Mouse (Mus musculus) olfactory bulb, adult 2 months (tissue): ENCODE results near the gene Sfmbt1.

Source experiments
- CTCF ChIP-seq: fragments of 200-500 bp; IDR thresholded peaks from 2 replicates; pipeline ENCODE4 v1.5.1; 2012; ENCODE audit warnings: low read depth, mild to moderate bottlenecking, low read length, moderate library complexity; ENCODE audit not compliant: insufficient read depth
- POLR2A ChIP-seq: fragments of 200-500 bp; IDR thresholded peaks from 2 replicates; pipeline ENCODE4 v1.6.1; 2012; ENCODE audit warnings: mild to moderate bottlenecking, low read depth, low read length, moderate library complexity; ENCODE audit not compliant: insufficient read depth

GRCm38 (mm10) chr14:30757239-30757638, 42.6 kb downstream of the Sfmbt1 start:
- TF ChIP-seq CTCF (no peak), POLR2A (no peak)
